Mouse (Mus musculus) megakaryocyte, embryonic 14.5 days (primary cell): Measurements from ENCODE around the gene Pfkm.

ENCODE experiments used
- FLI1 ChIP-seq: IDR thresholded peaks from 2 replicates; pipeline ENCODE4 v1.6.1; 2012; ENCODE audit warnings: low read length, inconsistent platforms, mixed read lengths
- GATA1 ChIP-seq: IDR thresholded peaks from 3 replicates; pipeline ENCODE4 v1.6.1; 2012; ENCODE audit warnings: mixed read lengths, low read length, inconsistent platforms, borderline replicate concordance

GRCm38 (mm10) chr15:98114098-98114851 is 21.9 kb downstream of the Pfkm start:
- TF ChIP-seq GATA1 (no peak), FLI1 (no peak)
